Mouse (Mus musculus): ENCODE data around the gene Cit. TPM values are rescaled to one million over a fixed set of nuclear protein-coding genes. Genes with fewer than 3 reads are reported as not detected.

The Cit gene
- total RNA-seq, 2 experiments from 2014 or later: 0.19 to 0.43 TPM

DNA sequence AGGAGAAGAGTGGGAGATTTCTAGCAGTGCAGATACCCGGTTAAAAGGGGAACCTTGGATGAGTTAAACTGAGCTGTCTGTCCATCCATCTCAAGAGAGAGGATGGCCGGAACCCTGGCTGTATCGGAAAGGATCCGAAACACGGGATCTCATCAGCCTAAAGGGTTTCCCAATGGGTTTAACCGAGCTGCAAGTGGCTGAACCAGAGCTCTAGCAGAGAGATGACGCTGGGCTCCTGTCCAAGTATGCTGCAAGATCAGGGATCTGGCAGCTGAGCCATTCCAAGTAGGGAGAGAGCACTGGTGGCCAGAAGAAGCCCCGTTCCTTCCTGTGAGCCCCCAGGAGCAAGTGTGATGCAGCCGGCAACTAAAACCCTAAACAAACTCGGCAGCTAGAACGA lies 64.0 kb downstream of the Cit start:
- DNase-seq (ENCODE audit: low spot score): peak; percentile 42

DNA sequence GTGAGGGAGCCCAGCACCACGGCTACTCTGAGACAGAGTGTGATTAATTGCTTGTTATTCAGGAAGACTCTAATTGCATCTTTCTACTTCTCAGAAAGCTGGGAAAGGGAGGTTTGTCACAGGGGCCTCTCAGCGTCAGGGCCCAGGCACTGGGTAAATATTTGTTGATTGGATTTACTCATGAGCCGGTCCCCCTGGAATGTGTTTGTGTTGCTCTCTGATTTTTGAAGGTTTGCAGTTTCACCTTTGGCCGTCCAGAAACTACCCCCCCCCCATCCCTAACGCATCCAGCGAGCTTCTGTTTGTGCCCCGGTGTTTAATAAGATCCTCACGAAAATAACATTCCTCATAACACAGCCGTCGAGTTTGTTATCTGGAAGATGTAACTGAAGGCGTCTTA lies 65.4 kb downstream of the Cit start:
- DNase-seq (ENCODE audit: low spot score): no peak

DNA sequence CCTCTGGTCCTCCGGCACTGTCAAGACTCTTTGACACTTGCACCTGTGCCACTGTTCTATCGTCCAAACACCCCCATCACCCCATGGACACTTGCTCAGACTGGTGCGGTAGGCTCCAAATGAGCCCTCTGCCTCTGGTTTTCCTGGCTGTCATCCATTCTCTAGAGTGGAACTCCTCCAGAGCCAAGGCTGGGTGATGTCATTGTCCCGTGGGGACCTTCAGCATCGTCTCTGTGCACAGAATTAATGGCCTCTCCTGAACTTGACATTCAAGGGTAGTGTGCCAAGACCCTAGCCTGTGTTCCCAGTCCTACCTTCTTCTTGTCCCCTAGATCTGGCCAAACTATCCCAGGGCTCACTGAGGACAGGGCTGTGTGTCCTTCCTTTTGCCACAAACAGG lies 70.4 kb downstream of the Cit start:
- no peak for DNase-seq (ENCODE audit: low spot score)

DNA sequence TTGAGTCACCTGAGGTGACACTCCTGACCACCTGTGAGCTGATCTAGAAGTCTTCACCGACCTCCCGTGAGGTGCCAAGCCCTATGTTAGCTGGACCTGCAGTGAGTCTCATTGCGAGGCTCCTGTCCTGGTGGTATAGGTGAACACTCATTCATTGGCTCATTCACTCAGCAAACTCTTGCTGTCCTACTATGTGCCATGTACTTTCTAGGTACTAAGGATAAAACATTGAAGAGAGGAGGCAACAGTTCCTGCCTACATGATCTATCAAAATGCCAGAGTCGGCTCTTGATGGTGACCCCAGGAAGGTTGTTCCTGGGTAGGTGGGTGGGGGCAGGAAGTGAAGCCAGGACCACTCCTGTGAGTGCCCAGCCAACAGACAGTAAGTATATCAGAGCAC lies 72.9 kb downstream of the Cit start:
- no peak for DNase-seq (ENCODE audit: low spot score)

DNA sequence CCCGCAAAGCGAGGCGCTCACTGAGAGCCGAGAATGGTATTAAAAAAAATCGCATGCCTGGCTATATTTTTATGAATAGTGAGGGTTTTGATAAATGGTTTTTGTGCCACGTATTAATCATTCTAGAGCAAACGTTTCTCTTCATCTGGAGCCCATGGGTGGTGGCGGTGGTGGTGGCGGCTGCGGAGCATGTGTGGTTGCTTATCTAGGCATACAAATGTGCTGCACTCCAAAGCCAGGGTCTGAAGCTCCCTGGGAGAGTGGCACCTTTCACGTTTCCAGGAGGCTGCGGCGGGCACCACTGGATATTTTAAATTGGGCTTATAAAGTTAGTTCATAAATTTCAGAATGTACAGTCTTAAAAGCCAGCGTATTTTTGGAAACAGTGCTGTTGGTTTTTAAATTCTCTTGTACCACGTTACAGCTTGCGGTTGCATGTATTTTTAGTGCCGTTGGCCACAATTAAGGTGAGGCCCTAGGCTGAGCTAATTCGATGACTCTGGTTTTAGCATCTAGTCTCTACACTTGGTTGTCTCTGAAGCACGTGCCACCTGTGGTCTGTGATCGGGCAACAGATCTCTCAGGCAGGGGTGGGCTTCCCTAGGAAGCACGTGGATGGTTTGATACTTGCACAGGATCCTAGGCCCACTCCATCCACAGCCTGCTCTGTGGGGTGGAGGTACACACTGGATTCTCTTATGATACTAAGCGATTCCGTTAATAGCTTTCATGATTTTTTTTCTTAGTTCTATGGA lies 73.7 kb downstream of the Cit start:
- DNase-seq (ENCODE audit: low spot score): no peak

DNA sequence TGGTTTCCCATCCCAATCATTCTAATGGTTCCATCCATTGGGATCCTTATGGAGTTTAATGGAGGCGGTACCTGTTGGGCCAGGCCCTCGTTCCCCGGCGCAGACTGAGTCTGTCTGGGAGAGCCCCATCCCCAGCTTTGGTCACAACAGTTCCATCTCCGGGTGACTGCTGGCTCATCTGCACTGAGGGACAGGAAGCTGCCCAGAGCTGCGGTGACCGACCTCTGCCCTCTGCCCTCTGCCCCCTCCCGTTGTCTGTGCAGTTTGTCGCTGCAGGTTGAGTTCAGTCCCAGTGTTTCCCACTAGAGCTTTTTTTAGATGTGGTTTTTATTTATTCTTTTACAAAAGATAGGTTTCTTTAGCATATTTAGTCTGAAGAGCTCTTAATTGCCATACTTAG lies 76.9 kb downstream of the Cit start:
- no peak for DNase-seq (ENCODE audit: low spot score)

DNA sequence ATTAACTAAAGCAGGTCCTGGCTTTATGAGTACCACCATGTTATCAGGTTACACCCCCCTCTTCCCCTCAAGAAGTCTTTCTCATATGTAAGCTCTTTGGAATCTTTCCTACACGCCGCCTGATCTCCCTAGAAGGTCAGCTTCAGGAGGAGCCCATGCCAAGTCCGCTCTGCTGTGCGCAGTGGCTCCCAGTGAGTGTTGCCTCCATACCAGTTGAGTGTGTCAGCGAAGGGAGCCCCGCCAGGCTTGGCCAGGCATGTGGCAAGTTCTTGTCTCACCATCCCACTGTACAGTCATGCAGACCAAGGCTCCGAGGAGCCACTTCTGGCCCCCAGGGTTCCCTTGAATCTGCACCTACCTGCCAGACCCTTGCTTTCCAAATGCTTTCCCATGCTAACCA lies 79.9 kb downstream of the Cit start:
- DNase-seq (ENCODE audit: low spot score): no peak

DNA sequence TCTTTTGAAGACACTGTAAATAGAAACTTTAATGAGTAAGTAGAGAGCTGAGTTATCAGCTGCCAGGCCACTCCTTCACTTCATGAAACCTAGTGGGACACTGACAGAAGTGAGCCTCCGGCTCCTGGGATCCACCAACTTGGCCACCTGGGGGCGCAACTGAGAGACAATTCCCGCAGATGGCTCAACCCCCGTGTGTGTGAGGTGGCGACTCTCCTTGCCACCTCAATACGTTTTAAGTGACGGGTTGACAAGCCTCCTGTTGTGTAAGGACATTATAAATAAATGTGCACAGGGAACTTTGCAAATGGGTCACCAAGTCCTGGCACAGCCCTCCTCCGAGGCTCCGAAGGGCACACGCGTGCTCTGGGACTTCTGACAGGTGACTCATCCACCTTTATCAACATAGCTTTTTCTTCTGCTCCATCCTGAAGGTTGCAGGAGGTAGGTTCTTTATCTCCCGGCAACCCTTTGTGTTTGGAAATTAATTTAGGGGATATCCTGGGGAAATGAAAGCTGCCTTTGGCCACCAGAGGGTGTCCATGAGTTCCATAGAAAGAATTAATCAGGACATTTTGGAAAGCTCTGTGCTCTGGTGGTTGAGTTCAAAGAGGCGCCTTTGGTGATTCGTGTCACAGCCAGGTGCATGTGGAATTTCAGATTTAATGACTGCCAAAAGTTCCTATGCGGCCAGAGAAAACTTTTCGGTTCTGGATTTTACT lies 83.9 kb downstream of the Cit start:
- no peak for DNase-seq (ENCODE audit: low spot score)

DNA sequence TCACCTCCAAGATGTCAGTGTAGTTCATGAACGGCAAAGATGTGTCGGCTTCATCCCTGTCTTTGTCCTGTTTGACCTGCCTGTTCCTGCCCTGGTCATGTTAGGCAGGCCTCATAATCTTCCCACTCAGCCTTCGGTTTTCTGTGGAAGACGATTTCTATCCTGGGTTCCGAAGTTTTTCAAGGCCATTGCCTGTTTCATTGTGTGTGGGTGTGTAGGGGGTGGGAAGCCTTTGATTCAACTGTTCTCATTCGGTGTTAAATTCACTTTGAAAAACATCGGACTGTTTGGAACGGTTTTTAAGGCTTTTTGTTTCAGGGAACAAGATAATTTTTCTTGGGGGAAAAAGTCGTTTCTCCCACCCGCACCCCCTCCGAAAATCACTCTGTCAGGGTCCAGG lies 87.2 kb downstream of the Cit start:
- DNase-seq (ENCODE audit: low spot score): no peak

DNA sequence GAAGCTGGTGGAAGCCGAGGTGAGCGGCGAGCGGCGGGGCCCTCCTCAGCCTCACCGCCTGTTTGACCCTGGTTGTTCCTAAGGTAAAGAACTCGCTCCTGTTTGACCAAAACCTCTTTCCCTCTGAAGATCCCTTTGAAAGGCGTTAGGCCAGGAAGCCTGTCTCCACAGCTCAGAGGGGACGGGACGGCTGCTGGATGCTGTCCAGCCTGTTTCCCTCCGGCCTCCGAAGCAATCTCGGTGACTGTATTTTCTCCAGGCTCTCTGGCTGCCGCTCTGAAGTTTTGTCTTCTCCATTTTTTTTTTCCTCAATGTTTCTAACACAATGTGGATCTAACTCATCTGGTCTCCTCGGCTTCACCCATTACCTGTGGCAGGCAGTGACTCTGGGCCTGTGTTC lies 91.8 kb downstream of the Cit start:
- no peak for DNase-seq (ENCODE audit: low spot score)

DNA sequence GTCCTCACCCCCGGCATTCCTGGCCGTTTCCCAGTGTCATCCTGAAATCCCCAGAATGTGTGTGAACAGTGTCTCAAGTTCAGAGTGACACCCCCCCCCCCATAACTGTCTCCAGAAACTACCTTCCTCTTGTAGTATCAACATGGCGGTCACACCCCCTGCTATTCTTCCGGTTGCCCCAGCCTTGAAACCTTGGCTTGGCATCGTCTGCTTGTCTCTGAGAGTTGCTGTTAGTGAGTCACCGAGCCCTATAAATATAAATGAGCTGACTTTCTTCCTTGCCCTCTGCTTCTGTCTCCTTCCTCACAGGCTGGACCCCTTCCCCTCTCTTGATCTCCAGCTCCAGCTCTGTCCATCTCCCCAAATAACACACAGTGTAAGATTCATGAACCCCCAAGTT lies 92.5 kb downstream of the Cit start:
- no peak for DNase-seq (ENCODE audit: low spot score)

DNA sequence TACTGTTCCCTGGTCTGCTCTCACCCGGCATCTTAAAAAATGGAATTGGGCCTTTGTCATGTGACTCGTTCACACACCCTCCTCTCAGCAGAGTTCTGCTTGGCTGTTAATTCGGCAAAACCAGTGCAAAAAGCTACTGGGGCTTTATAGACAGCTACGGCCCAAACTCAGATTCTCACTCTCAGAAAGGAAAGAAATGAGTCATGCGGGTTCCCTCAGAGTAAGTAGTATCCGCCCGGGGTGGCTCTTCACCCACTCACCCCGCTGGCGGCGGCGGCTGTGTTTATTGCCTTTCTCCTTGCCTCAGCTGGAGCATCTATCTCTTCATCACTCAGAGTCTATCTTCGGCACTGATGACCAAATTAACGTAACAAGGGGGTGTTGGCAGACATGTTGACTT lies 93.9 kb downstream of the Cit start:
- DNase-seq (ENCODE audit: low spot score): no peak

DNA sequence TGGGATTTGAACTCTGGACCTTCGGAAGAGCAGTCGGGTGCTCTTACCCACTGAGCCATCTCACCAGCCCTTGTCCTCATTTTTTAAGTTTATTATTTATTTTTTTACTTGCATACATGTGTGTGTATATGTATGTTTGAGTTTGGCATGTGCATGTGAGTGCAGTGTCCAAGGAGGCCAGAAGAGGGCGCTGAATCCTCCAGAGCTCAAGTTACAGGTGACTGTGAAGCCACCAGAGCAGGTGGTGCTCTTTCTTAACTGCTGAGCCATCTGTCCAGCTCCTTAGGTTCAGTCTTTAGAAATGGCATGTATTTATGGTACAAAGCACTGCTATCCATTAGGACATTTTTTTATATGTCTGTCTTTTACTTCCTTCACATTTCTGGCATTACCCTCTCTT lies 97.3 kb downstream of the Cit start:
- DNase-seq (ENCODE audit: low spot score): no peak

DNA sequence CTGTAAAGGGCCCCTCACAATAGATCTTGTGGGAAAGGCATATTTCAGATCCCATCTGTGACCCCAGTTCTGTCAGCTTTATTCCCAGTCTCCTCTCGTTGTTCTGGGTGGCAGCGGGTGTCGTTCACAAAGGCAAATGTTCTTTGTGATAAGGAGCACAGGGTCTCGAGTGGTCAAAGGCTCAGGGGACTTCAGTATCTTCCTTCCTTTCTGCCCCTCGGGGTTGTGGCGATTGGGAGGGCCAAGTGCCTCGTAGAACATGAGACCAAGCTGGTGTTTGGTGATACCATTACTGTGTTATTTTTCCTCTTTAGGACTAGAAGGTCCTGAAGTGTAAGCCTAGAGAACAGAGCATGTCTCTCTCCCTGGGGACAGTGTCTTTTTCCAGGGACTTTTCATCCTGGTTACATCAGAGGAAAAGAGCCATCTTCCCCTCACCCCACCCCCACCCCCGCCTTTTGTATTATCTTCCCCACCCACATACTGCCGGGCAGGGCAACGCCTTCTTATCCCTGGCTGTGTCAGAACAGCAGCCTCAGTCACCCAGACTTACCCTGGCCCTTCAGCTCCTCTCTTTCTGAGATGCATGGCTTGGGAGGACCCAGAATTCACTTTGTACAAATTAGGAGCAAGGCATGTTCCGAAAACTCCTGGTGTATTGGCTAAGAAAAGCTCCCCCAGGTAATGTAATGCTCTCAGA lies 99.9 kb downstream of the Cit start:
- DNase-seq (ENCODE audit: low spot score): no peak

DNA sequence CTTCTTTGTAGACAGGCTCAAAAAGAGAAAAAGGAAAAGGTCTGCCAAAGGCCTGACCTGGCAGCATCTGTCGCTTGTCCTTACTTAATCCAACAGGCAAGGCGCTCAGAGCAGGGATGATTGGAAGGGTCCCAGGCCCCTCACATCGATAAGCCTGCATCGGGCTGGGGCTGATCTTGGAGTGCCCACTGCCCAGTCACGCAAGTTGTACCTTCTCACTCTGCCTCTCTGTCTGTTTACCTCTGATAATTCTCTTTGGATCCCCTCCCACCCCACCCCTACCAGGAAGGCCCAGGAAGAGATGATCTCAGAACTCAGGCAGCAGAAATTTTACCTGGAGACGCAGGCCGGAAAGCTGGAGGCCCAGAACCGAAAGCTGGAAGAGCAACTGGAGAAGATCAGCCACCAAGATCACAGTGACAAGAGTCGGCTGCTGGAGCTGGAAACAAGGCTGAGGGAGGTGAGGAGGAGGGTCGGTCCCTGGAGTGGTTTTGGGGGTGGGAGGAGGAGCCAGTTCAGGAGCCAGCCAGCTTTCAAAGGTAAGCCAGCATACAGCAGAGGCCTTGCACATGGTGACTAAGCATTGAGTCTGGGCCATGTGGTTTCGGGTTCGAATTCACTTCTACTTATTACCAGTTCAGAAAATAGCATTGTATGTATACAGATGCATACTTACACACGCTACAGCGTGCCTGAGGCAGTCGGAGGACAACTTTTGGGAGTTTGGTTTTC lies 102.7 kb downstream of the Cit start:
- no peak for DNase-seq (ENCODE audit: low spot score)

DNA sequence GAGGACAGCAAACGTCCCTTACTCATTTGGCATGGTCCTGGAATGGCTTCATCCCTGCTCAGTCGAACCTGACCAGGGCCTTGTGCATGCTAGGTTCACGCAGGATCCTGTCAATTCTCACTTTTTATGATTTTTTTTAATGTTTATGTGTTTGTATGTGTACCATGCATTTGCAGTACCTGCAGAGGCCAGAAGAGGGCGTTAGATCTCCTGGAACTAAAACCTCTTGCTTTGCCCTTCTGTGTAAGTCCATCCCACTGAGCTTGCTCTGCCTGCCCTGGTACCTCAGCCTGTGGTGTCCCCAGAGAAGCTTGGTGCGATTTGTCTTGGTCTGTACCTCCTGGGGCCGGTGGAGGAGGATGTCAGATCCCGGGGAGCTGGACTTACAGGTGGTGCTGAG lies 105.9 kb downstream of the Cit start:
- DNase-seq (ENCODE audit: low spot score): no peak

DNA sequence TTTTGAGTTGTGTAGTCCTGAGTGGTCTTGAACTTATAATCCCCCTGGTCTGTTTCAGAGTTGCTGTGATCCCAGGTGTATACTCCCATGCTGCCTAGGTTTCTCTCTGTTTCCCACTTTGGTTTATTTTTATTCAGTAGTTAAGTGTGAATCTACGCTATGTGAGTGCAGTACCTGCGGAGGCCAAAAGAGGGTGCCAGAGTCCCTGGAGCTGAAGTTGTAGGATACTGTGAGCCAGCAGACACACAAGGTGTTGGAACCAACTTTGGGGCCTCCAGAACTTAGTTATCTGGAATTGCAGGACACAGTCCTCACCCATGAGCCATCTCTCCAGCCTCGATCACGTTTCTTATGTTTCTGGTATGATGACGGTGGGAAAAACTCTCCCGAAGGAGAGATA lies 108.1 kb downstream of the Cit start:
- no peak for DNase-seq (ENCODE audit: low spot score)

DNA sequence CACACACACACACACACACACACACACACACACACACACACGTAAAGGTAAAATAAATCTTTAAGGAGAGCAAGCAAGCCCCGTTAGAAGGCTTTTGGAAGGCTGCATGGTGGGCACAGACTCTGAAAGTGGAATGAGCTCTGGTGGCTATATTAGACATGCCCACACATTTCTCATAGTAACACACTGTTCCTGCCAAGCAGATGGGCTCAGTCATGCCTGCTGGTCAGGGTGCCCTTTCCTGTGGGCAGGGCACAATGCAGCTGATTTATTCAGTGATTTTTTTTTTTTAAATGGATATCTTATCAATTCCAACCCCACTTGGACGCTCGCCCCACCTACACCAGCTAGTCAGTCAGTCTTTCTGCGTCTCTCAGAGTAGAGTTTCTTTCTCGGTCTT lies 109.0 kb downstream of the Cit start:
- DNase-seq (ENCODE audit: low spot score): no peak

DNA sequence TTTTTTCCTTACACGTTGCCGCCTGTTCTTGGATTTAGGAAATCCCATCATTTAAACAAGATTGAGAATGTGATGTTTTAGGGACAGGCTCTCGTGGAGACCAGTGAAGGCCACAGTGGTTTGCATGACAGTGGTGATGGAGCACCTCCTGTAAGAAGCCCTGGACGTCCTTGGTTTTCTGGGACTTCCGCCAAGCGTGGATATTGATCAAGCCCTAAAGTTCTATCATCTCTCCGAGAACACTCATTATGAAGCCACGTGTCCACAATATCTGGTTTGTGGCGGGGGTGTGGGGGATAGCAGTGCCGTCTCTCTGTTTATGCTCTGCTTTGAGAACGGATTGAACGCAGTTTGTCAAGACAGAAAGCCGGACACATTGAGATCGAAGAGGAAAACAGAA lies 109.5 kb downstream of the Cit start:
- DNase-seq (ENCODE audit: low spot score): no peak

DNA sequence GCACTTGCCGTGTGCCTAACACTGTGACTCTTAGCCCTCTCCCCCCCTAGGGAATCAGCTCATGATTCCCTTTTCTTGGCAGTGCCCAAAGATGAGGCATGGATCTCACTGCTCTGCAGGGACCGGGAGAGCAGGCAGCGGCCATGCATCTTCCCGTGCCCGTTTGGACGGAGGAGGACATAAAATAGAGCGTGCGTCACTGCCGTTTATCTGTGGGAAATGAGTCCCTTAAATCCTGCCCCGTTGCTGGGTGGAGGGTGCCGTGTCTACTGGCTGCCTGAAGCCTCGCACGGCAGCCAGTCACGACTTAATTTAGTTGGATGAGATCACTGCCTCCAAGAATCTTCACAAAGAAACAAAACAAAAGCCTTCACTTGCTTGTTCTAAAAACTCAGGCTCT lies 110.1 kb downstream of the Cit start:
- no peak for DNase-seq (ENCODE audit: low spot score)

DNA sequence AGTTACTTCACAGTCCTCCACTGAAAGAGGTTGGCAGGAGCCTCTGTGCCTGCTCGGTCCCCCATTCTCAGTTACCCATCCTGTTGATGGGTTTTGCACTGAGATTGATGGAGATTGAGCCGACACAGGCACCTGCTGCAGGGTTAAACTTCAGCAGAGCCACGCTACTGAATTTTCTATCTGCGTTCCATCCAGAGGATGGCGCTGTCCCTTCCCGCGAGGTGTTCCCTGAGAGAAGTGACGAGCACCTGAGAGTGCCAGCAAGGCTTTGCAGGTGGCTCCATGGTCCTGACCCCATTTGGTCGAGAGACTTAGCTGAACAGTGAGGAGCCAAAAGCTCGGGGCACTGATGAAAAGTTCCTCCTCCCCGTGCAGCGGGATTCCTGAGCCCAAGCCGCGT lies 111.0 kb downstream of the Cit start:
- no peak for DNase-seq (ENCODE audit: low spot score)

DNA sequence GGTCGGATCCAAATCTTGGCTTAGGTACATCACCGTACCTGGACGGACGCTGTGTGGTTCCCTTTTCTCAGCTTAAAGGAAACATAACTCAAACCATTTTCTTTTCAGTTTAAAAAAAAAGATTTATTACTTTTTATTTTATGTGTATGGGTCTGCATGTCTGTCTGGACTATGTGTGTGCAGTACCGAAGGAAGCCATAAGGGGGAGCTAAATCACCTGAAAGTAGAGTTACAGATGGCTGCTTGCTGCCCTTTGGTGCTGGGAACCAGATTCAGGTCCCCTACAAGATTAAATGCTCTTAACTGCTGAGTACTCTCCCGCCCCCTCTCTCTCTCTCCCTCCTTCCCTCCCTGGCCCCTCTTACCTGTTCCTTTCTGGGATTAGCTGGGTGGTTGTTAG lies 112.1 kb downstream of the Cit start:
- no peak for DNase-seq (ENCODE audit: low spot score)
